Mouse (Mus musculus): ENCODE measurements around the gene Sox4. TPM values are rescaled to one million over a fixed set of nuclear protein-coding genes. Genes with fewer than 3 reads are reported as not detected.

The Sox4 gene
- polyA plus RNA-seq, 1 experiment from 2014 or later = 72.0 TPM

- WGBS = under 1% methylated on average over 98 of the region's 98 CpGs
- peak; percentile 77 for DNase-seq (ENCODE audit: low spot score)
- peaks cover 24% of the 10 kb centered on the region for H3K36me3 ChIP-seq
- no peaks in the 10 kb centered on the region for H3K27me3 ChIP-seq (ENCODE audit: low read depth, poor library complexity, severe bottlenecking)
- peak overlapping the region; percentile 99 for H3K27ac ChIP-seq
- H3K9me3 ChIP-seq (replicated peaks) = no peaks in the 10 kb centered on the region
- H3K4me3 ChIP-seq = peak overlapping the region; percentile 99
- H3K4me1 ChIP-seq = peaks cover 28% of the 10 kb centered on the region
Observed at GRCm38 (mm10) chr13:28952576-28953571, 639 bp downstream of the Sox4 start.

GRCm38 (mm10) chr13:28951691-28952575, 1.6 kb downstream of the Sox4 start:
- under 1% methylated on average over 90 of the region's 92 CpGs for WGBS
- DNase-seq (ENCODE audit: low spot score) = peak; percentile 69

GRCm38 (mm10) chr13:28950623-28951491, 2.7 kb downstream of the Sox4 start:
- H3K27ac ChIP-seq = peak overlapping the region; percentile 99
- H3K4me1 ChIP-seq = peaks cover 30% of the 10 kb centered on the region
- H3K9me3 ChIP-seq (replicated peaks) = no peaks in the 10 kb centered on the region
- peak overlapping the region; percentile 99 for H3K4me3 ChIP-seq
- H3K27me3 ChIP-seq (ENCODE audit: low read depth, poor library complexity, severe bottlenecking) = no peaks in the 10 kb centered on the region
- H3K36me3 ChIP-seq = peaks cover 26% of the 10 kb centered on the region
- under 1% methylated on average over 32 of the region's 32 CpGs for WGBS
- peak; percentile 77 for DNase-seq (ENCODE audit: low spot score)

More at GRCm38 (mm10) chr13:28951691-28952575, 1.6 kb downstream of the Sox4 start:
- H3K36me3 ChIP-seq = peaks cover 26% of the 10 kb centered on the region
- no peaks in the 10 kb centered on the region for H3K9me3 ChIP-seq (replicated peaks)
- H3K27me3 ChIP-seq (ENCODE audit: low read depth, poor library complexity, severe bottlenecking) = no peaks in the 10 kb centered on the region
- peaks cover 25% of the 10 kb centered on the region for H3K4me1 ChIP-seq
- H3K27ac ChIP-seq = peak overlapping the region; percentile 99
- H3K4me3 ChIP-seq = peak overlapping the region; percentile 99

- no peak for DNase-seq (ENCODE audit: low spot score)
- Histone ChIP-seq H3K27ac (peak overlapping the region; percentile 99), H3K4me1 (peaks cover 30% of the 10 kb centered on the region), H3K36me3 (peaks cover 32% of the 10 kb centered on the region), H3K27me3 (ENCODE audit: low read depth, poor library complexity, severe bottlenecking) (no peaks in the 10 kb centered on the region), H3K9me3 (replicated peaks) (no peaks in the 10 kb centered on the region; the same call in 1 of the 2 replicates), H3K4me3 (peak overlapping the region; percentile 99)
- WGBS = under 1% methylated on average over 9 of the region's 9 CpGs
Observed at GRCm38 (mm10) chr13:28950266-28950622, 3.3 kb downstream of the Sox4 start.

- peak overlapping the region; percentile 99 for H3K27ac ChIP-seq
- WGBS = 20% methylated on average over 11 of the region's 11 CpGs
- H3K27me3 ChIP-seq (ENCODE audit: low read depth, poor library complexity, severe bottlenecking) = no peaks in the 10 kb centered on the region
- H3K36me3 ChIP-seq = peaks cover 34% of the 10 kb centered on the region
- H3K4me1 ChIP-seq = peaks cover 25% of the 10 kb centered on the region
- H3K4me3 ChIP-seq = peak overlapping the region; percentile 99
- H3K9me3 ChIP-seq (replicated peaks) = no peaks in the 10 kb centered on the region; the same call in 1 of the 2 replicates
- DNase-seq (ENCODE audit: low spot score) = no peak
Observed at GRCm38 (mm10) chr13:28949279-28949915, 4.1 kb downstream of the Sox4 start.

- 3% methylated on average over 10 of the region's 10 CpGs for WGBS
- peaks cover 34% of the 10 kb centered on the region for H3K36me3 ChIP-seq
- DNase-seq (ENCODE audit: low spot score) = peak; percentile 66
- no peaks in the 10 kb centered on the region; the same call in 1 of the 2 replicates for H3K9me3 ChIP-seq (replicated peaks)
- peaks cover 19% of the 10 kb centered on the region for H3K4me1 ChIP-seq
- peak overlapping the region; percentile 72 for H3K27ac ChIP-seq
- no peaks in the 10 kb centered on the region for H3K27me3 ChIP-seq (ENCODE audit: low read depth, poor library complexity, severe bottlenecking)
- peak overlapping the region; percentile 99 for H3K4me3 ChIP-seq
Observed at GRCm38 (mm10) chr13:28948541-28948940, 5.0 kb downstream of the Sox4 start.

- no peaks in the 10 kb centered on the region for H3K27me3 ChIP-seq (ENCODE audit: low read depth, poor library complexity, severe bottlenecking)
- DNase-seq (ENCODE audit: low spot score) = peak; percentile 47
- H3K36me3 ChIP-seq = peaks cover 34% of the 10 kb centered on the region
- 22% methylated on average over 7 of the region's 7 CpGs for WGBS
- peak overlapping the region; percentile 99 for H3K4me3 ChIP-seq
- peak overlapping the region; percentile 72 for H3K27ac ChIP-seq
- H3K9me3 ChIP-seq (replicated peaks) = no peaks in the 10 kb centered on the region; the same call in 1 of the 2 replicates
- peaks cover 21% of the 10 kb centered on the region for H3K4me1 ChIP-seq
Observed at GRCm38 (mm10) chr13:28947740-28948441, 5.6 kb downstream of the Sox4 start.

- Histone ChIP-seq H3K27me3 (ENCODE audit: low read depth, poor library complexity, severe bottlenecking) (no peaks in the 10 kb centered on the region), H3K9me3 (replicated peaks) (no peaks in the 10 kb centered on the region; the same call in 1 of the 2 replicates), H3K4me1 (peaks cover 32% of the 10 kb centered on the region), H3K27ac (no peak overlapping the region), H3K36me3 (peaks cover 26% of the 10 kb centered on the region), H3K4me3 (no peak overlapping the region)
- peak; percentile 34 for DNase-seq (ENCODE audit: low spot score)
- 48% methylated on average over 8 of the region's 8 CpGs for WGBS
Observed at GRCm38 (mm10) chr13:28946565-28947135, 6.9 kb downstream of the Sox4 start.

- WGBS = 91% methylated on average over 5 of the region's 5 CpGs
- peak; percentile 29 for DNase-seq (ENCODE audit: low spot score)
- Histone ChIP-seq H3K27ac (no peak overlapping the region), H3K36me3 (peaks cover 23% of the 10 kb centered on the region), H3K9me3 (replicated peaks) (no peaks in the 10 kb centered on the region; the same call in 1 of the 2 replicates), H3K4me1 (peaks cover 32% of the 10 kb centered on the region), H3K27me3 (ENCODE audit: low read depth, poor library complexity, severe bottlenecking) (no peaks in the 10 kb centered on the region), H3K4me3 (no peak overlapping the region)
Observed at GRCm38 (mm10) chr13:28945681-28946080, 7.8 kb downstream of the Sox4 start.

- Histone ChIP-seq H3K4me3 (no peak overlapping the region), H3K4me1 (peaks cover 24% of the 10 kb centered on the region), H3K27ac (no peak overlapping the region), H3K27me3 (ENCODE audit: low read depth, poor library complexity, severe bottlenecking) (no peaks in the 10 kb centered on the region), H3K36me3 (peaks cover 10% of the 10 kb centered on the region), H3K9me3 (replicated peaks) (no peaks in the 10 kb centered on the region; the same call in 1 of the 2 replicates)
- 65% methylated on average over 4 of the region's 4 CpGs for WGBS
- no peak for DNase-seq (ENCODE audit: low spot score)
Observed at GRCm38 (mm10) chr13:28942926-28943325, 10.6 kb downstream of the Sox4 start.

Data from limb, embryonic 10.5 days (tissue).